Mouse (Mus musculus) lung, postnatal 0 days (tissue): ENCODE data around the gene Mrpl43. TPM values are rescaled to one million over a fixed set of nuclear protein-coding genes. Genes with fewer than 3 reads are reported as not detected.

Experiments used
- ATAC-seq: fragments of 200-750 bp; cut with Nextera tagmentation; 2 replicates; pipeline ENCODE4 v1.8.0; 2017; ENCODE audit warnings: moderate library complexity
- DNase-seq: peaks from one replicate; pipeline ENCODE4 v3.0.0-alpha.2; 2016; ENCODE audit warnings: low spot score
- H3K27ac ChIP-seq: fragments of 300-500 bp; sonication (generic); 2 replicates; pipeline ENCODE4 v1.5.1; 2014; ENCODE audit warnings: antibody characterized with exemption, mild to moderate bottlenecking, low read length, mixed read lengths
- H3K27me3 ChIP-seq: fragments of 300-500 bp; sonication (generic); replicated peaks from 2 replicates; pipeline ENCODE4 v1.6.1; 2014; ENCODE audit warnings: low read length, mixed read lengths; ENCODE audit not compliant: insufficient read depth
- H3K36me3 ChIP-seq: fragments of 300-500 bp; sonication (generic); 2 replicates; pipeline ENCODE4 v1.6.1; 2014; ENCODE audit warnings: low read length, mixed read lengths; ENCODE audit not compliant: insufficient read depth
- H3K4me1 ChIP-seq: fragments of 300-500 bp; sonication (generic); 2 replicates; pipeline ENCODE4 v1.6.1; 2014; ENCODE audit warnings: antibody characterized with exemption, low read depth, low read length, mixed read lengths; ENCODE audit not compliant: insufficient read depth
- H3K4me2 ChIP-seq: fragments of 300-500 bp; sonication (generic); replicated peaks from 2 replicates; pipeline ENCODE4 v1.6.1; 2014; ENCODE audit warnings: low read depth, mild to moderate bottlenecking, low read length, moderate library complexity, mixed read lengths
- H3K4me3 ChIP-seq: fragments of 300-500 bp; sonication (generic); 2 replicates; pipeline ENCODE4 v1.5.1; 2014; ENCODE audit warnings: low read depth, low read length
- H3K9ac ChIP-seq: fragments of 300-500 bp; sonication (generic); replicated peaks from 2 replicates; pipeline ENCODE4 v1.6.1; 2014; ENCODE audit warnings: low read depth, mild to moderate bottlenecking
- H3K9me3 ChIP-seq: fragments of 300-500 bp; sonication (generic); 2 replicates; pipeline ENCODE4 v1.6.1; 2016; ENCODE audit warnings: low read length, mixed read lengths
- CTCF ChIP-seq: IDR thresholded peaks from 2 replicates; pipeline ENCODE4 v1.5.1; 2016; ENCODE audit warnings: antibody characterized with exemption, mild to moderate bottlenecking
- EP300 ChIP-seq: IDR thresholded peaks from 2 replicates; pipeline ENCODE4 v1.6.1; 2016; ENCODE audit warnings: antibody characterized with exemption, mild to moderate bottlenecking, control low read depth
- WGBS: fragments of 180-500 bp; shearing (Covaris S2); extraction: QIAGEN DNeasy Blood & Tissue Kit; methylation state at CpG from one replicate; pipeline ENCODE4 v1.1.7; 2014; 5-methylcytosine and 5-hydroxymethylcytosine counted together
- polyA plus RNA-seq: library from polyadenylated mRNA; unstranded; fragments of >200 nt; fragmentation: Nextera tagmentation; extraction: Ambion mirVana; gene quantifications from 2 replicates; pipeline ENCODE4 v1.2.1, GENCODE M21; 2015

Gene Mrpl43
- polyA plus RNA-seq = 62.6 and 63.3 TPM in 2 replicates

DNA sequence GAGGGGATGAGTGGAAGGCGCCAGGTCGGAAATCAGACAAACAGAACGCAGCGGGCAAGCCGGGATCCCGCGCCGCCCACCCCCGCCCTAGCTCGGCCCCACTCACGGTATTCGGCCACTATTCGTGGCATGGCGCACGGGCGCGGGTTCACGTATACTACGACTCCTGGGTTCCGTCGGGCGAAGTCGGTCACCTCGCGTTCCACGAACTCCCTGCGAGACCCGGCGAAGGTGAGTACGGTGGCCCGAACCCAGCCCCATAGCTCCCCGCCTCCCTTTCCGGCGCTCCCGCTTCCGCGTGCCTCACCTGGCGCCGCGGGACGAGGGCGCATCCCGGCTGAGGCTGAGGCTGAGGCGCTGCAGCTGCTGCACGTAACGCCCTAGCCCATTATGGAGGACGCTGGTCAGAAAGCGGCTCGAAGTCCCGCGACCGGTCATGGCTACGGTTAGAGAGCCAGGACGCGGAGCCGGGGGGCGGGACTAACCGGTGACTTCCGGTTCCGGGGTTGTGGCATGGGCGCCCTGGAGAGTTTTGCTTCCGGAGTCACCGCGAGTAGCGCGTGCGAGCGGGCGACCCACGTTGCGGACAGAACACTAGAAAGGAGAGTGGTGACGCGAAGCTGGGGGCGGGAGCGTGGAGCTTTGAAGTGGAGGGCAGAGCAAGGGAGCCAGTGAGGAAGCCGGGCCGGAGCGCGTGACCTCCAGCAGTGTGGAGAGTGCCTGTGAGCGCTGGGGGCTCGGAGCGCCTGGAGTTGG lies at the start of gene Mrpl43:
TSS of gene Mrpl43 (minus strand) at position 486 of the 756 bp plus-strand sequence.
- DNase-seq = peak; percentile 98
- Histone ChIP-seq H3K4me2 (peak within 1 kb of the TSS; percentile 90), H3K4me1 (peaks cover 14% of the 10 kb centered on the region), H3K9ac (peak within 1 kb of the TSS; percentile 82), H3K27me3 (no peaks in the 10 kb centered on the region), H3K36me3 (no peaks in the 10 kb centered on the region; the same call in 1 of the 2 replicates), H3K9me3 (no peaks in the 10 kb centered on the region), H3K4me3 (peak within 1 kb of the TSS; percentile 96), H3K27ac (peak within 1 kb of the TSS; percentile 85)
- ATAC-seq = peak; percentile 98
- under 1% methylated on average over 79 of the region's 82 CpGs for WGBS
- TF ChIP-seq EP300 = no peak
- TF ChIP-seq CTCF = no peak

DNA sequence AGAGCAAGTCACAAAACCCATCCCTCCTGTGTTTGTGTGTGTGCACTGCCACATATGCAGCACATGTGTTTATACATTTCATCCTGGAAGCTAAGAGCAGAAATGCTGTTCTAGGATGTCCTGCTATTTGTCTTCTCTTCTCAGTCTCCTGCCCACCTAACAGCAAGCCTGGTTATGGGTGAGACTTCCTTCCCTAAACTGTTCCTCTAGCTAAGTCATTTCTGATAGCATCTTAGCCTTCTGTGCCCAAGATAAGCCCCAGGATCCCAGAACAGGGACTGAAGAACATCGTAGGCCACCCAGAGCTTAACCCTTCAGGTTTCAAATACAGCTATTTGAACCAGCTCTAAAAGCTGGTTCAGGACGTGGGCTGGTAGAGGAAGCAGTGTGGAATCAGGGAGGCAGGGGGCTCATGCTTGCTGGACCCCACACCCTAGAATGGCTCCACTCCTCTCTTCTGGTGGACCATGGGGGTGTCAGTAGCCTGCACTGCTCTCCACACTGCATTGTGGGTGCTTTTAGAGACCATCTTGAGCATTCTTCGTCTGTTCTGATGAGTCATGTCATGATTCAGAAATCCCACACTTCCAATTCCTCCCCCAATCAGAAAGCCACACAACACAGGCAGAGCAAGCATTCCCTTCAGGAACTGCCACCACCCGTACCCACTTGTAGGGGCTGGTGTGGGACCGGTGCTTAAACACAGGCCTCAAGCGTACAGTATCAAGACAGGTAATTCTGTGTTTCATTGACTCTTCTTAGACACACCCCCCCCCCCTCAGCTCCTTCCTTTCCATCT lies 48.8 kb upstream of the Mrpl43 start:
- Histone ChIP-seq H3K36me3 (peaks cover 5% of the 10 kb centered on the region; the same call in 1 of the 2 replicates), H3K9ac (no peak overlapping the region), H3K27ac (no peak overlapping the region), H3K4me1 (peaks cover 10% of the 10 kb centered on the region; the same call in 1 of the 2 replicates), H3K4me3 (no peak overlapping the region), H3K9me3 (no peaks in the 10 kb centered on the region), H3K27me3 (no peaks in the 10 kb centered on the region), H3K4me2 (no peak overlapping the region)
- ATAC-seq (no peak), DNase-seq (no peak)
- TF ChIP-seq CTCF (no peak), EP300 (0 out of 2 replicates have a peak, but pooled peaks have one; percentile 6)
- 64% methylated on average over 6 of the region's 6 CpGs for WGBS

DNA sequence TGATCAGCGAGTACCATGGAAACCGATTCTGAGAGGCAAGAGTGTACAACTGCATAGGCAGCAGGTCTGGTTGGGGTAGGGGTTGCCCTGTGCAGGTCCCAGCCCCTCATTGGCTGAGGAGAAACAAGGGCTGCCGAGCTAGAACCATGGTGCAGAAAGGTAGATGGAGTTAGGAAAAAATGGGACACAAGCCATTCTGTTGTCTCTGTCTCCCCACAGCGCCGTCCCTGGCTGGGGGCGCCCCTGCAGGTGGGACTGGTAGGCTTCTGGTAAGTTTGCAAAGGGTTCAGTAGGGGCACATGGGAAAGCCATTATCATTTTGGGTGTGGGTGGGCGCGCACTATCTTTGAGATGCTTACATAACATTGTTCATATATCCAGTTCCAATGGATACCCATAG lies 47.2 kb upstream of the Mrpl43 start:
- Histone ChIP-seq H3K36me3 (peaks cover 11% of the 10 kb centered on the region; the same call in 1 of the 2 replicates), H3K27me3 (no peaks in the 10 kb centered on the region), H3K9ac (no peak overlapping the region), H3K4me3 (no peak overlapping the region), H3K4me2 (no peak overlapping the region), H3K9me3 (no peaks in the 10 kb centered on the region), H3K27ac (no peak overlapping the region), H3K4me1 (peaks cover 10% of the 10 kb centered on the region; the same call in 1 of the 2 replicates)
- 83% methylated on average over 8 of the region's 8 CpGs for WGBS
- ATAC-seq (no peak), DNase-seq (no peak)
- TF ChIP-seq EP300 (no peak), CTCF (no peak)

DNA sequence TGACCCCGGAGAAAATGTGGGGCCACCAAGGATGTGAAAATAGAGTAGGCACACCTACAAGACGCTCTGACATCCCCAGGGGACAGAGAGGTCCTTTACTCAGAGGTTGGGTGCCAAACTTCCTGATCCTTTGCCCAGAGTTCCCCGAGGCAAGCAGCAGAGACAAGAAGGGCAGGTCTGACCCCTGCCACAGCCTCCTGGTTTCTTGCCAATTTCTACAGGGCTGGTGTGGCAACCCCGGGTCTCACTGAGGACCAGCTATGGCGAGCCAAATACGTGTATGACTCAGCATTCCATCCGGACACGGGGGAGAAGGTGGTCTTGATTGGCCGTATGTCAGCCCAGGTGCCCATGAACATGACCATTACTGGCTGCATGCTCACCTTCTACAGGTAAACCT lies 43.3 kb upstream of the Mrpl43 start:
- ATAC-seq (no peak), DNase-seq (no peak)
- no peaks in the 10 kb centered on the region for H3K9me3 ChIP-seq
- H3K27ac ChIP-seq = peak overlapping the region; percentile 99; the same call in 1 of the 2 replicates
- H3K4me3 ChIP-seq = no peak overlapping the region
- H3K9ac ChIP-seq = no peak overlapping the region
- H3K36me3 ChIP-seq = peaks cover 11% of the 10 kb centered on the region; the same call in 1 of the 2 replicates
- TF ChIP-seq CTCF (no peak), EP300 (no peak)
- WGBS = 66% methylated on average over 9 of the region's 9 CpGs
- peaks cover 15% of the 10 kb centered on the region; the same call in 1 of the 2 replicates for H3K27me3 ChIP-seq
- peaks cover 7% of the 10 kb centered on the region for H3K4me1 ChIP-seq
- no peak overlapping the region for H3K4me2 ChIP-seq

DNA sequence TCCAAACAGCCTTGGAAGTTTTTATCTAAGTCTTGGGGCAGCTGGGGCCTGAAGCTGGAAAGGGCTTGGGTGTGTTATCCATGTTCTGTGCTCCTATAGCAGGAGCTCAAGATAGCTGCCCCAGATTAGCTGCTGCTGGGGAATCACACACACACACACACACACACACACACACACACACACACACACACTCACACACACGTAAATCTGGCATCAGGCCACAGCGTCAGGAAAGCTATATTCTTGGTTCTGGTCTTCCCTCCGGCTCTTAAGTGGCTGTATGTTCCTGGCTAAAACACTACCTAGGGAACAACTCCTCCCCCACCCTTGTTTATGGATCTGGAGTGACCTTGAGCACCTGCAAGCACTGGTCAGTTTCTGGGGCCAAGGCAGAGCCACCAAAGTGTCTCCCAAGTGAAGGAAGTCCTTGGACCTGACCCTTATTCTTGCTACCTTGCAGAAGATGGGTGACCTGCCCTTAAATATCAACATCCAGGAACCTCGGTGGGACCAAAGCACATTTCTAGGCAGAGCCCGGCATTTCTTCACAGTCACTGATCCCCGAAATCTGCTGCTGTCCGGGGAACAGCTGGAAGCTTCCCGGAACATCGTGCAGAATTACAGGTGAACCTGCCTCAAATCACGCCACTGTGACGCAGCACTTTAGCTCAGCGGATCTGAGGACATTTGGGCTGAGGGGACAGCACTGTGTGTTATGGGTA lies 42.6 kb upstream of the Mrpl43 start:
- ATAC-seq = no peak
- DNase-seq = peak; percentile 16
- no peaks in the 10 kb centered on the region for H3K9me3 ChIP-seq
- H3K36me3 ChIP-seq = peaks cover 11% of the 10 kb centered on the region; the same call in 1 of the 2 replicates
- peak overlapping the region; percentile 65 for H3K9ac ChIP-seq
- H3K4me3 ChIP-seq = peak overlapping the region; percentile 57
- WGBS = 78% methylated on average over 12 of the region's 12 CpGs
- H3K4me1 ChIP-seq = peaks cover 7% of the 10 kb centered on the region
- peaks cover 17% of the 10 kb centered on the region; the same call in 1 of the 2 replicates for H3K27me3 ChIP-seq
- peak overlapping the region; percentile 67 for H3K4me2 ChIP-seq
- TF ChIP-seq CTCF (no peak), EP300 (no peak)
- H3K27ac ChIP-seq = peak overlapping the region; percentile 99
